Mouse (Mus musculus): Measurements from ENCODE around the gene Cenph. TPM values are rescaled to one million over a fixed set of nuclear protein-coding genes. Genes with fewer than 3 reads are reported as not detected.
"Not testable (repeated sequence)": the region's sequence is repeated elsewhere in the genome, so short reads cannot be mapped to it uniquely, and the experiment has no call there.

Cenph gene
- total and polyA plus RNA-seq, 2 experiments from 2014 or later: 2.2 to 4.3 TPM

DNA sequence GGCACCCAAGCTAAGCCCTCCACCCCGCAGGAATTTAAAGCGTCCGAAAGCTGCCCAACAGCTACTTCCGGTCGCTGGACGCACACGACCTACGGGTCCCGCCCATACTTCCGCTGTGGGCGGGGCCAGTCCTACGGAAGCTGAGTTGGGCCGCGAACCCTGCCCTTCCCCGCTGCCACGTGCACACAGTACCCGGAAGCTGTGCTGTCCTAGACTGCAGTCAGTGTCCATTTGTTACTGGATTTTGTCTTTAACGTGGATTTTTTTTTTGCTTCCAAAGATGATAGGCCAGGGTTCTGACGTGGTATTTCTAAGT is 44.9 kb downstream of the Cenph start, which contains the start of gene Cdk7:
Cdk7 (minus strand) TSS at position 79 of the 316 bp plus-strand sequence.
- peak within 1 kb of the TSS; percentile 86 for H3K4me3 ChIP-seq (ENCODE audit: low read depth, low read length)
- peaks cover 6% of the 10 kb centered on the region; the same call in 1 of the 2 replicates for H3K4me1 ChIP-seq (ENCODE audit: insufficient read depth, low read length)
- peak; percentile 97 for DNase-seq (ENCODE audit: low spot score)
- WGBS: 0% methylated on average over 19 of the region's 19 CpGs
- H3K4me2 ChIP-seq (ENCODE audit: low read depth, low read length, poor library complexity, severe bottlenecking): peak within 1 kb of the TSS; percentile 85
- peaks cover 7% of the 10 kb centered on the region; the same call in 1 of the 2 replicates for H3K36me3 ChIP-seq (ENCODE audit: insufficient read depth, low read length)
- H3K9ac ChIP-seq (replicated peaks; ENCODE audit: low read length, poor library complexity, severe bottlenecking): peak within 1 kb of the TSS; percentile 95
- ATAC-seq (ENCODE audit: low FRiP score): peak; percentile 99
- H3K9me3 ChIP-seq (ENCODE audit: low read length): no peaks in the 10 kb centered on the region
- peak within 1 kb of the TSS; percentile 92 for H3K27ac ChIP-seq (ENCODE audit: low read depth, low read length)
- TF ChIP-seq CTCF (IDR thresholded peaks at IDR 0.05): no peak
- H3K27me3 ChIP-seq (ENCODE audit: insufficient read depth, low read length): no peaks in the 10 kb centered on the region

DNA sequence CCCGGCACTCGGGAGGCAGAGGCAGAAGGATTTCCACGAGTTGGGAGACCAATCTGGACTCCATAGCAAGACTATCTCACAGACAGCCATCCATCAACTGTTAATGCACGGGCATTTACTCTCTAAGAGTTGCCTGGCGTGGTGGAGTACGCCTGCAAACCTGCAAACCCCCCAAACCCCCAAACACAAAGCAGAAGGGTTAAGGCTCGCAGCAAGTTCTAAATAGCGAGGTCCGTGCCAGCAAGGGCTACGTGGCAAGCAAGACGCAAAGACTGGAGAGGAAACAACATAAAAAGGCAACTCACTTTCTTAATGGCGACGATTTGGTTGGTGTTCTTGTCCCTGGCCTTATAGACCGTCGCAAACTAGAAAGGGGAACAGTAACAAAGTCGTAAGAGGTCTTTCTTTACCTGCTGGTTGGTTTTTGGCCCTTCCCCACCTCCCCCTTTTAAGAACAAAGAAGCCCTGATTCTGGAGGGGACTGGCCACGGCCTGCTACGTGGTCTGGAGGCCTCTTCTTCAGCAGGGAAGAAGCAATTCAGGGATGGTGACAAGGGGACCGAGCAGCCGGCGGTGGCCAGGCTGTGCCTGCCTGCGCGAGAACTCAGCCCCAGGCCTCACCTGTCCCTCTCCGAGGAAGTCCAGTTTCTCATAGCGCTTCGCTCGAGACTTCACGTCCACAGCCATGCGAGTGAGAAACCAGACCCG is 45.4 kb downstream of the Cenph start:
- Histone ChIP-seq H3K4me3 (ENCODE audit: low read depth, low read length) (peak overlapping the region; percentile 86), H3K4me1 (ENCODE audit: insufficient read depth, low read length) (peaks cover 6% of the 10 kb centered on the region; the same call in 1 of the 2 replicates), H3K27me3 (ENCODE audit: insufficient read depth, low read length) (no peaks in the 10 kb centered on the region), H3K36me3 (ENCODE audit: insufficient read depth, low read length) (peaks cover 7% of the 10 kb centered on the region; the same call in 1 of the 2 replicates), H3K4me2 (ENCODE audit: low read depth, low read length, poor library complexity, severe bottlenecking) (peak overlapping the region; percentile 85), H3K9me3 (ENCODE audit: low read length) (no peaks in the 10 kb centered on the region), H3K27ac (ENCODE audit: low read depth, low read length) (peak overlapping the region; percentile 92), H3K9ac (replicated peaks; ENCODE audit: low read length, poor library complexity, severe bottlenecking) (peak overlapping the region; percentile 95)
- no peak for DNase-seq (ENCODE audit: low spot score)
- TF ChIP-seq CTCF (IDR thresholded peaks at IDR 0.05): no peak
- under 1% methylated on average over 30 of the region's 30 CpGs for WGBS
- peak; percentile 80; the same call in 1 of the 2 replicates for ATAC-seq (ENCODE audit: low FRiP score)

GRCm38 (mm10) chr13:100728530-100728929 is 47.2 kb downstream of the Cenph start:
- H3K4me3 ChIP-seq (ENCODE audit: low read depth, low read length); H3K9ac ChIP-seq (replicated peaks; ENCODE audit: low read length, poor library complexity, severe bottlenecking); H3K4me1 ChIP-seq (ENCODE audit: insufficient read depth, low read length); H3K4me2 ChIP-seq (ENCODE audit: low read depth, low read length, poor library complexity, severe bottlenecking); DNase-seq (ENCODE audit: low spot score); H3K9me3 ChIP-seq (ENCODE audit: low read length); H3K27me3 ChIP-seq (ENCODE audit: insufficient read depth, low read length); H3K27ac ChIP-seq (ENCODE audit: low read depth, low read length); H3K36me3 ChIP-seq (ENCODE audit: insufficient read depth, low read length); ATAC-seq (ENCODE audit: low FRiP score): not testable (repeated sequence)
- WGBS: 100% methylated on average over 4 of the region's 4 CpGs

- Histone ChIP-seq H3K27me3 (ENCODE audit: insufficient read depth, low read length) (no peaks in the 10 kb centered on the region), H3K9ac (replicated peaks; ENCODE audit: low read length, poor library complexity, severe bottlenecking) (no peak overlapping the region), H3K9me3 (ENCODE audit: low read length) (no peaks in the 10 kb centered on the region), H3K36me3 (ENCODE audit: insufficient read depth, low read length) (peaks cover 4% of the 10 kb centered on the region; the same call in 1 of the 2 replicates), H3K4me3 (ENCODE audit: low read depth, low read length) (no peak overlapping the region), H3K4me1 (ENCODE audit: insufficient read depth, low read length) (peaks cover 6% of the 10 kb centered on the region; the same call in 1 of the 2 replicates), H3K4me2 (ENCODE audit: low read depth, low read length, poor library complexity, severe bottlenecking) (no peak overlapping the region), H3K27ac (ENCODE audit: low read depth, low read length) (no peak overlapping the region)
- TF ChIP-seq CTCF (IDR thresholded peaks at IDR 0.05): no peak
- DNase-seq (ENCODE audit: low spot score) (no peak), ATAC-seq (ENCODE audit: low FRiP score) (no peak)
- 97% methylated on average over 5 of the region's 5 CpGs for WGBS
Observed at GRCm38 (mm10) chr13:100728086-100728485, 47.6 kb downstream of the Cenph start.

DNA sequence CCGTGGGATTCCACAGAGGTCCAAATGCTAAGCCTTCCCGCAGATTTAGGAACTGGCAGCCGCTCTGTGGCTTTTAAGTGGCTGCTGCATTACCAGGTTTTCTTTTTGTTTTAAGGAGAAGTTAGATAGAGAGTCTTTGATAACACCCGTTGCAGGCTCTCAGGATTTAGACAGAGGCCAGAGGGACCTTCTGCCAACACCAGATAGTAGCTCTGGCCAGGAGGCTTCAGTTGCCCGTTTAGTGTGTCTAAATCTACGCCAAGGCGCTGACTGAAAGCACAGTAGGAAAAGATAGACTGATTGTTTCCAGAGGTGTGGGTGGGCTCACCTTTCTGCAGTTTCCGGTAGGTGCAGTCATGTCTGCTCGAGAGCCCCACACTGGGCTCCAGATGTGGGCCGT is 50.5 kb downstream of the Cenph start:
- Histone ChIP-seq H3K9me3 (ENCODE audit: low read length) (no peaks in the 10 kb centered on the region), H3K9ac (replicated peaks; ENCODE audit: low read length, poor library complexity, severe bottlenecking) (no peak overlapping the region), H3K27me3 (ENCODE audit: insufficient read depth, low read length) (no peaks in the 10 kb centered on the region), H3K36me3 (ENCODE audit: insufficient read depth, low read length) (peaks cover 9% of the 10 kb centered on the region), H3K27ac (ENCODE audit: low read depth, low read length) (no peak overlapping the region), H3K4me2 (ENCODE audit: low read depth, low read length, poor library complexity, severe bottlenecking) (no peak overlapping the region), H3K4me1 (ENCODE audit: insufficient read depth, low read length) (peaks cover 6% of the 10 kb centered on the region; the same call in 1 of the 2 replicates), H3K4me3 (ENCODE audit: low read depth, low read length) (no peak overlapping the region)
- 81% methylated on average over 10 of the region's 10 CpGs for WGBS
- no peak for TF ChIP-seq CTCF (IDR thresholded peaks at IDR 0.05)
- DNase-seq (ENCODE audit: low spot score): no peak
- no peak for ATAC-seq (ENCODE audit: low FRiP score)

- TF ChIP-seq CTCF (IDR thresholded peaks at IDR 0.05): no peak
- no peak overlapping the region for H3K27ac ChIP-seq (ENCODE audit: low read depth, low read length)
- ATAC-seq (ENCODE audit: low FRiP score): no peak
Observed at GRCm38 (mm10) chr13:100724051-100724754, 51.5 kb downstream of the Cenph start.

More at GRCm38 (mm10) chr13:100724051-100724754, 51.5 kb downstream of the Cenph start:
- no peak overlapping the region for H3K4me3 ChIP-seq (ENCODE audit: low read depth, low read length)
- peaks cover 3% of the 10 kb centered on the region; the same call in 1 of the 2 replicates for H3K4me1 ChIP-seq (ENCODE audit: insufficient read depth, low read length)
- H3K9me3 ChIP-seq (ENCODE audit: low read length): no peaks in the 10 kb centered on the region
- H3K36me3 ChIP-seq (ENCODE audit: insufficient read depth, low read length): peaks cover 9% of the 10 kb centered on the region
- no peaks in the 10 kb centered on the region for H3K27me3 ChIP-seq (ENCODE audit: insufficient read depth, low read length)
- 62% methylated on average over 7 of the region's 7 CpGs for WGBS
- DNase-seq (ENCODE audit: low spot score): peak; percentile 74
- no peak overlapping the region for H3K4me2 ChIP-seq (ENCODE audit: low read depth, low read length, poor library complexity, severe bottlenecking)
- no peak overlapping the region for H3K9ac ChIP-seq (replicated peaks; ENCODE audit: low read length, poor library complexity, severe bottlenecking)
